Mouse (Mus musculus) MEL (cell line): Measurements from ENCODE around the gene Trak1.

Source experiments
- CTCF ChIP-seq, 3 experiments: IDR thresholded peaks in 2 of 3; conservative IDR thresholded peaks in 1 of 3; 2 replicates each; pipeline ENCODE4 v1.5.1; 2011 to 2012; ENCODE audit warnings: low read length in 3 of 3, low read depth in 2 of 3, mild to moderate bottlenecking in 2 of 3, improper control_type of control experiment in 1 of 3, inconsistent platforms in 1 of 3, mixed read lengths in 1 of 3, moderate library complexity in 1 of 3; ENCODE audit not compliant: control insufficient read depth in 1 of 3, insufficient read depth in 1 of 3, poor library complexity in 1 of 3, severe bottlenecking in 1 of 3
- EP300 ChIP-seq, 2 experiments: IDR thresholded peaks; 2 replicates each; pipeline ENCODE4 v1.6.1; 2011; ENCODE audit warnings: improper control_type of control experiment in 2 of 2, low read length in 2 of 2, low read depth in 1 of 2, mild to moderate bottlenecking in 1 of 2
- ETS1 ChIP-seq: IDR thresholded peaks from 2 replicates; pipeline ENCODE4 v1.6.1; 2012; ENCODE audit warnings: low read depth, mild to moderate bottlenecking, inconsistent platforms, low read length, improper control_type of control experiment, moderate library complexity
- GATA1 ChIP-seq: IDR thresholded peaks from 2 replicates; pipeline ENCODE4 v1.6.1; 2011; ENCODE audit warnings: low read depth, low read length, improper control_type of control experiment
- HCFC1 ChIP-seq: IDR thresholded peaks from 2 replicates; pipeline ENCODE4 v1.6.1; 2012; ENCODE audit warnings: low read depth, mild to moderate bottlenecking, inconsistent platforms, low read length, improper control_type of control experiment, moderate library complexity
- MYB ChIP-seq: IDR thresholded peaks from 2 replicates; pipeline ENCODE4 v1.6.1; 2011; ENCODE audit warnings: mild to moderate bottlenecking, low read depth, low read length, improper control_type of control experiment
- POLR2A ChIP-seq, 2 experiments: IDR thresholded peaks; 2 replicates each; pipeline ENCODE4 v1.6.1; 2011 to 2012; ENCODE audit warnings: low read length in 2 of 2, mild to moderate bottlenecking in 2 of 2, control low read depth in 1 of 2, improper control_type of control experiment in 1 of 2, low read depth in 1 of 2, moderate library complexity in 1 of 2; ENCODE audit not compliant: control insufficient read depth in 1 of 2, insufficient read depth in 1 of 2, poor library complexity in 1 of 2
- RAD21 ChIP-seq: IDR thresholded peaks from 2 replicates; pipeline ENCODE4 v1.6.1; 2011; ENCODE audit warnings: mild to moderate bottlenecking, low read depth, low read length, improper control_type of control experiment
- USF1 ChIP-seq: IDR thresholded peaks from 2 replicates; pipeline ENCODE4 v1.6.1; 2014; ENCODE audit warnings: low read depth, mild to moderate bottlenecking, inconsistent platforms, low read length, improper control_type of control experiment, moderate library complexity
- USF2 ChIP-seq, 2 experiments: IDR thresholded peaks; 2 replicates each; pipeline ENCODE4 v1.6.1; 2011 to 2012; ENCODE audit warnings: improper control_type of control experiment in 2 of 2, low read length in 2 of 2, borderline replicate concordance in 1 of 2, inconsistent platforms in 1 of 2, low read depth in 1 of 2, mild to moderate bottlenecking in 1 of 2; ENCODE audit not compliant: insufficient read depth in 1 of 2
- ZMIZ1 ChIP-seq: IDR thresholded peaks from 2 replicates; pipeline ENCODE4 v1.6.1; 2012; ENCODE audit warnings: low read depth, mild to moderate bottlenecking, inconsistent platforms, low read length, improper control_type of control experiment, moderate library complexity

DNA sequence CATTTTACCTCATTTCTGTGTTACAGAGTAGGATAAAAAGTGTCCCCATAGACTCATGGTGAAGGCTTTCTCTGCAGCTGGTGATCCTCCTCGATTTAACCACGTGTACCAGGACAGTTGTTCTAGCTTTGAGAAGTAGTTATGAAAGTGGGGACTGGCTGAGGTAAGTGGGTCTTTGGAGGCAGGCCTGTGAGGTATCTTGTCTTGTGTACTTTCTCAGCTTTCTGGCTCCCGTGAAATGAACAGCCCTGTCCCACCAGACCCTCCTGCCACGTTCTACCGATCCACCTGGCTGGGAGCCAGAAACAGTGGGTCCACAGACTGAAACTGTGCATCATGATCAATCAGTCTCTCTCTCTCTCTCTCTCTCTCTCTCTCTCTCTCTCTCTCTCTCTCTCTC, 18.1 kb upstream of the Trak1 start:
- TF ChIP-seq CTCF (IDR thresholded peaks at IDR 0.05 in 2 of 3, conservative IDR thresholded peaks at IDR 0.05 in 1 of 3; ENCODE audit: control insufficient read depth in 1 of 3, insufficient read depth in 1 of 3, low read depth in 2 of 3, low read length in 3 of 3, poor library complexity in 1 of 3, severe bottlenecking in 1 of 3) (no peak), USF1 (no peak), ZMIZ1 (no peak), HCFC1 (no peak), MYB (no peak), GATA1 (no peak), POLR2A (IDR thresholded peaks at IDR 0.05; ENCODE audit: control insufficient read depth in 1 of 2, insufficient read depth in 1 of 2, low read depth in 1 of 2, low read length in 2 of 2, poor library complexity in 1 of 2) (no peak), ETS1 (no peak), RAD21 (no peak), USF2 (IDR thresholded peaks at IDR 0.05; ENCODE audit: borderline replicate concordance in 1 of 2, insufficient read depth in 1 of 2, low read depth in 1 of 2, low read length in 2 of 2) (no peak), EP300 (IDR thresholded peaks at IDR 0.05; ENCODE audit: low read depth in 1 of 2, low read length in 2 of 2) (no peak)
